Mouse (Mus musculus): Measurements from ENCODE around the gene Cdh1.
"Not testable (repeated sequence)": the region's sequence is repeated elsewhere in the genome, so short reads cannot be mapped to it uniquely, and the experiment has no call there.

Gene Cdh1

DNA sequence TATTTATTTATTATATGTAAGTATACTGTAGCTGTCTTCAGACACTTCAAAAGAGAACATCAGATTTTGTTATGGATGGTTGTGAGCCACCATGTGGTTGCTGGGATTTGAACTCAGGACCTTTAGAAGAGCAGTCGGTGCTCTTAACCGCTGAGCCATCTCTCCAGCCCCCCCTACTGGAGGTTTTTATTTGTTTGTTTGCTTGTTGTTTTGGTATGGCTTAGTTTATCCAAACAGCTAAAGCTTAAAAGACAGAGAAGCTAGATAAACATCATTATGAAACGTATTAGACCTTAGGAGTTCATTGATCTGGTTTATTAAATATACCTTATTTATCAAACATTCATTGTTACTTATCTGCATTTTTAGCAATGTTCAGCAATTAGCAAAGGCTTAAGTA lies 7.5 kb upstream of the Cdh1 start:
- not testable (repeated sequence) for DNase-seq

DNA sequence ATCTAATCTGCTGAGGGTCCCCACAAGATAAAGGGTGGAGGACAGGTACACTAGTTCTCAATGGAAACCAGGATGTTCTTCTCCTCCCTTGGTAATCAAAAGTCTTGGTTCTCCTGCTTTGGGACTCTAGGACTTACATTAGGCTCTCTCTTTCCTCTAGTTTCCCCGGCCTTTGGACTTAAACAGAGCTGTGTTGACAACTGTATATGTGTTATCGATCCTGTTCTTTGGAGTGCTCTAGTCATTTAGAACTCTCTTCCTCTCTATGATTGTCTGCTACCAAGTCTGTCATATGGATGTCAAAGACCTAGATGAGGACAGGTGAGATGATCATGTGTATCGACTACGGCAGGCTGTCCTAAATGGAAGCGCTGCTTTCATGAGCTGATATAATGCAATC lies 6.1 kb upstream of the Cdh1 start:
- no peak for DNase-seq

DNA sequence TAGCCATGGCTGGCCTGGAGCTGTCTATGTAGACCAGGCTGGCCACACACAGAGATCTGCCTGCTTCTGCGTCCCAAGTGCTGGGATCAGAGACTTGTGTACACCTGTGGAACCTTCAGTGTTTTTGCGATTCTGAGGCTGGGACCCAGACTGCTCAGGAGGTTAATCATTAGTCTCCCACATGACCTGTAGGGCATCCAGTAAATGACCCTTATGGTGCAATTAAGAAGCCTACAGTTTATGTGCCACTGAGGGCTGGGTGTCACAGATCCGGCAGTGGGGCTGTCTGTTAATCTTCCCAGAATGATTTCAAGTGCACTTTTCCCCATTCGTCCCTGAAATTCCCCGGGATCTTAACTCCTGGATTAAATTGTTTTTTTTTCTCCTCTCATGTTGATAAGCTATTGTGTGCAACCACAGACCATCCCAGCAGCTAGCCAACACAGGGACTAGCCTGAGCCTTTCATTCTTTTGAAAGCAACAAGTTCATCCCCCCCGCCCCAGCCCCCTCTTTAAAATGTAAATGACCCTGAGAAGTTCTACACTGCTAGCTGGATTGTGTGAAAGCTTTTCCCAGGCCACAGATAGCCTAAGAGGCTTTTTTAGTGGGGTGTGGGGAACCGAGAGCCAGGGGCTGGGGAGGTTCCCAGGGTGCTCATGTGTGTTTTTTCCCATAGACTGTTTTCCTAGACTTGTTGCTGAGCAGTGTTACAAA lies 3.7 kb upstream of the Cdh1 start:
- no peak for DNase-seq

DNA sequence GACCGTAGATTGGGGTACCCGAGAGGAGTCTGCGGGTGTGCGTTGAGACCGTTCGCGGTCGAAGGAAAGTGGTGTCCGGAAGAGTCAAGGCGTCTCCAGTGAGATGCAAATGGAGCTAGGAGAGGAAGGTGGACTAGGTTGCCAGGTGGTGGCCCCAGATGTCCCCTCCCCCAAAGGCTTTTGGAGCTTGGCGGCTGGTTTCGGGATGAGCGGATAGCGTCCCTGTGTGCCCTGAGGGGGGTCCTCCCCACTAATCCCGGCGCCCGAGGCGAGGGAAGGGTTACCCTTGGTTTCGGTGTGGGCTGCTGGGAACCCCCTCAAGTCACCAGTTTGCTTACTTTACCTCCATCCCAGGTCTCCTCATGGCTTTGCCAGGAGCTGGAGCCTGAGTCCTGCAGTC lies 782 bp downstream of the Cdh1 start:
- no peak for DNase-seq

DNA sequence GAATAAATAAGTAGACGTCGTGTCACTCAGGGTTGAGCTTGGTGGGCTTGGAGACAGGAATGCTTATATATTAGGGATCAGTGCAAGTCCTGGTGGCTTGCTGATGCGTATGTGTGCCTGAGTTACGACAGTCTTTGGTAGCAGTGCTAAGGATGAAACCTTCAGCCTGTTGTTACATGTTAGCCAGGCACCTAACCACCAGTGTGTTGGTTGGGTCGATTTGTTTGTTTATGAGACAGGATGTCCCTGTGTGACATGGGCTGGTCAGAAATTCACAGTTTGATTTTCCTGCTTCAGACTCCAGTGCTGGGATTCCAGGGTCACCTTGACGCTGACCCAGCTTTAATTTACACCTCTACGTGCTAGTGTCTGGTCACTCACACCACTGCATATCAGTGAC lies 2.5 kb downstream of the Cdh1 start:
- no peak for DNase-seq

DNA sequence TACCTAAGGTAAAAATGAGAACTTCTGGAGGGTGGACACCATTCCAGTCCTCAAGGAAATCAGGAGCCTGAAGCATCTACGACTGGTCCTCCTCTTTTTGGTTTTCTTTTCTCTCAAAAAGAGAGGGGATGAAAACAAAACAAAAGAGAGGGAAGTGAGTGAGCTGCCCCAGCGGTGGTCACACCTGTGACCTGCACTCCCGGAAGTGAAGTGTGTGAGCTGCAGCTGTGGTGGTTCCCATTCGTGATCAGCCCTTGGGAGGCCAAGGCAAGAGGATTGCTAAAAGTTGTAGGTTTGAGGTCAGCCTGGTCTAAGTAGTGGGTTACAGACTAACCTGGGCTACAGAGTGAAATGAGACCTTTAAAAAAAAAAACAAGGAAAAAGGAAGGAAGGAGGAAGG lies 3.0 kb downstream of the Cdh1 start:
- DNase-seq: no peak

DNA sequence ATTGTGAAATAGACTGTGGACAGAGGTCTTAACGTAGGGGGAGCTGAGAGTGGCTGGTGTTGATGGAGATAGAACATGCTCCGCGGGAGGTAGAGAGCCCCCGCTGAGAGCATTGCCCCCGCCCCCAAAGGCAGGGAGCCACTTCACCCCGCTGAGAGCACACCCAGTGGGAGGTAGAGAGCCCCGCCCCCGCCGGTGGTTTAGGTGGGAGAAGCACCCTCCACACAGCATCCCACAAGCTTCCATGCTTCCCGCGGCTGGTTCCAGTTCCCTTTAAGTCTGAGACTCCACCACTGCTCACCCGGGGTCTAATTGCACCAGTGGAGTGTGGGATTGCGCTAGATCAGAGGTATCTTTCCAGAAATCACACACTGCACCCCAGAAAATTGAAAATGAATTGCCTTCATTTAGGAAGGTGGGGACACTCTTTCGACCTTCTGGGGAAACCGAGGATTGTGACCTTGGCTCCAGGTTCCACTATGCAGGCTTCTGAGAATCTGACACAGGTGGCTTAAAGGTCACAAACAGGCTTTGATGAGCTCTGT lies 3.5 kb downstream of the Cdh1 start:
- DNase-seq: no peak

DNA sequence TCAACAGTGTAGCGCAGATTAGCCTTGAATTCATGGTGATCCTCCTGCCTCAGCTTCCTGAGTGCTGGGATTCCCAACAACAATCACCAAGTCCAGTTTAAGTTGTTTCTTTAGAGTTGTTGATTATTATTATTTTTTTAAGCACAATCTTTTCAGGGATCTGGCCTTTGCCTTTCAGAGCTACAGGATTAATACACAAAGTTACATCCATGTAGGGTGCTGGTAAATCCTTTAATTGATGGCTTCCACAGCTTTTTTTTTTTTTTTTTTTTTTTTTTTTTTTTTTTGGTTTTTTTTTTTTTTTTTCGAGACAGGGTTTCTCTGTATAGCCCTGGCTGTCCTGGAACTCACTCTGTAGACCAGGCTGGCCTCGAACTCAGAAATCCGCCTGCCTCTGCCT lies 4.6 kb downstream of the Cdh1 start:
- DNase-seq: not testable (repeated sequence)

DNA sequence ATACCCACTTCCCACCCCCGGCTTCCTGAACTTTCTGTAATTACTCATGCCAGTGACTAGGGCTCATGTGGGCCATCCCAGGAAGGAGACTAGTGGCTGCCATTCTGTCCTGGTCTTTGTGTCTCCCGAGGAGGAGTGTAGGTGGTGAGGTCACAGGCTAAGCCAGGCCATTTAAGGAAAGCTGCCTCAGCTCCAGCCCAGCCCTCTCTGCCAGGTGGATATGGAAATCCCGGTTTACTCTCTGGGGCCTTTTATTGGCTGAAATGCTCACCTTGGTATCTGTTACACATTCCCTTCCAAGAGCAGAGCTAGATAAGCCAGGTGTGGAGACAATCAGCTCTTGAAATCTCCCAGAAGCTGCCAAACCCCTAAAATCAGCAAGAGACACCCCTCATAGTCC lies 5.3 kb downstream of the Cdh1 start:
- DNase-seq: no peak

DNA sequence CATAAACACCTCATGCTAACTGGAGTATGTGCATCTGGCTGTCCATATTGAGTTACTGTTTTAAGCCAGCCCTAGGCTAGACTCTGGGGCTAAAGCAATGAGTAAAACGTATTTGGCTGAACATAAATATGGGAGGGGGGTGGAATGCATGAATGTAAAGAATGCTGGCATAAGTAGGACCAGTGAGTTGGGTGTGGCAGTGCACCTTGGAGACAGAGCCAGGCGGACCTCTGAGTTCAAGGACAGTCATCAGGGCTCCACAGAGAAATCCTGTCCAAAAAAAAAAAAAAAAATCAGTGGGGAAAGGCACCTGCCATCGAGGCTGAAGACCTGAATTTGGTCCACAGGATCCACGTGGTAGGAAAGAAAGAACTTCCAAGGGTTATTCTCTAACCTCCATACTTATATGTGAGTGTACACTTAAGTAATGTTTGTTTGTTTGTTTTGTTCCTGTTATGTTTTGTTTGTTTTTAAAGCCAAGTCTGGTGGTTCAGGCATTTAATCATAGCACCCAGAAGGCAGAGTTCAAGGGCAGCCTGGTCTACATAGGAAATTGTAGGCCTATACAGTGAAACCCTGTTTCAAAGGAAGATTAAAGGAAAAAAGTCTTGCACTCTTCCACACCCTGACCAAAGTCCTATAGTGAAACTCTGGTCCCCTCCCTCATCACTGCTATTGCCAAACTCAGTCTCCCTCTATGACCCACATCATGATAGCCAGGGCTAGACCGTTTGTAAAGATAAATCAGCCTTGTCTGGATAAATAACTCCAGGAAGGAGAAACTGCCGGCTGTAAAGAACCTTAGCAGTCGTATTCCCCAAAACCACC lies 6.1 kb downstream of the Cdh1 start:
- DNase-seq: no peak

DNA sequence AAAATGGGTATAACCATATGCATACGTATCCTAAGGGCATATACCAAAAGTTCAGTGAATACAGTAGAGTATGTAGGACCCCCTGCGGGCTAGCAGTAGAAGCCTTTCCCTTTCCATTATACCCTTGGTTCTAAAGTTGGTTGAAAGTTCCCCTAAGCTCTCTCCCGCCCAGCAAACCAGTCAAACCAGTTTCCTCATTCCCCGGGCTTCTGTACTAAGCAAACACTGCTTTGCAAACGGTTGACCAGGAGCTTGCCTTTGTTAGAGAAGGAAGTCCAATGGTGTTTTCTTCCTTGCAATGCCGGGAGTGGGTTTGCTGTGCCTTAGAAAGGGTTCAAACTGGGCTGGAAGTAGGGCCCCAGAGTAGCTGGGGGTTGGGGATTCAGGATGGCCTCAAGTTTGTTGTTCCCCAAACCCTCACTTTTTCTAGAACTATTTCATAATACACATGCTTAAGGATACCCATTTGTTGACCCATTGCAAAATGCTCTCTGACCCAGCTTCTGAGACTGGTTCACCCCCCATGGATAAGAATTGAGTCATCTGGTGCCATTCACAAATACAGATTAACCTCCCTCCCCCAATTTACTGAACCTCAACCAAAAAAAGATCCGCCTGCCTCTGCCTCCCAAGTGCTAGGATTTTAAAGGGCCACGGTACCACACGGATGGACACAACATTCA lies 7.9 kb downstream of the Cdh1 start:
- no peak for DNase-seq

DNA sequence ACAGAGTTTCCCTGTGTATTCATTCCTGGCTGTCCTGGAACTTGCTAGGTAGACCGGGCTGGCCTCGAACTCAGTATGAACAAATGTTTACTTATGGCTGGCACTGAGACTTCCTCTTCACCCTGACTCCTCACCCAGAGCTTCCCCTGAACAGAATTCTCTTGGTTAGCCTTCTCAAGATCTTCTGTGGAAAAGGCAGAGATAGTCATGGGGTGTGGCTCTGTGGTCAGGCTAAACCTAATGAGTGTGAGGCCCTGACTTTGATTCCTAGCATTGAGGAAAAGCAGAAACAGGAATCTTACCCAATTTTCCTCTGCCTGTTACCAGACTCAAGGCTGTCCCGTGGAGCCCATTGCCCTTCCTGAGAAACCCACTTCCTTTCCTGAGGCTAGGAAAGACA lies 8.9 kb downstream of the Cdh1 start:
- no peak for DNase-seq

DNA sequence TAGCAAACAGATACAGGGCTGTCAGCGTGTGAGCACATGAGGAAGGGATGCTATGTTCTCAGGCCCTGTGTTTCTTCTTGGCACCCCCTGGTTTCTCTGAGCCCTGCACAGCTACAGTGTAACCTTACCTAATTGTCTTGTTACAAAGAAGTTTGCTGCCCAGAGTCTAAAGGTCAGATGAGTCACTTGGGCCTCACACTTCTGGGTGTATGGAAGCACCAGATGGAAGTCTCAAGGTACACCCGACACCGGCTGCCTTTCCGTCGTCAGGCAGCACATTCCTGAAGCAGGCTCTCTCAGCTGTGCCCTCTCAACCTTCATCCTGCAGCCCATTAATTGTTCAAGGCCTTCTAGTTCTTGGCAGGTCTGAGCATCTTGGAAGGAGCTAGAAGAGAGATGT lies 11.6 kb downstream of the Cdh1 start:
- no peak for DNase-seq

DNA sequence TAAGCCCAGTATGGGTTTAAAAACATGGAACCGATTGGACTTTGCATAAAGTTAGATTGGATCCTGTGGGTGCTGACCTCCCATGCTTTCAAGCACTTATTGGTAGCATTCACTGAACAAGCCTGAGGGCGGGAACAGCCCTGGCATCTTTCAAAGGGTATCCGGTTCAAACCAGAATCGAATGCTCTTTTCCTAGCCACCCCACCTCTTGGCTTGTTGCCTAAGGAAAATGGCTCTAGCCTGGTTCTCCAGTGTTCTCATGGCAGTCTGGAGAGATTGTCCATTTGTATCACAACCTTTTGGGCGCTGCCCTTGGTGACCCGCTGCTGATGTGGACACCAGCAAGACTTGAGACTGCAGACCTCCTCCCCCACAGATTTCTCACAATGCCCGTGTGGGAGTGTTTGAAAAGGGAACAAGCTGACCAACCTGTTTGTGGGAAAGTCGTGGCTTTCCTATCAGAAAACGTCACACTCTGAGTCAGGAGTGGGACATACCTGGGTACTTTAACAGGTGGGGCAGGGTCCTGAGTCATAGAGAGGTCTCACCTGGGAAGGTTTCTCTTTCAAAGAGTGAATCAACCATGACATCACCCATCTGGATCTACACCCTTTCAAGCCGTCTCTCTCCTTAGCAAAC lies 12.6 kb downstream of the Cdh1 start:
- DNase-seq: no peak

DNA sequence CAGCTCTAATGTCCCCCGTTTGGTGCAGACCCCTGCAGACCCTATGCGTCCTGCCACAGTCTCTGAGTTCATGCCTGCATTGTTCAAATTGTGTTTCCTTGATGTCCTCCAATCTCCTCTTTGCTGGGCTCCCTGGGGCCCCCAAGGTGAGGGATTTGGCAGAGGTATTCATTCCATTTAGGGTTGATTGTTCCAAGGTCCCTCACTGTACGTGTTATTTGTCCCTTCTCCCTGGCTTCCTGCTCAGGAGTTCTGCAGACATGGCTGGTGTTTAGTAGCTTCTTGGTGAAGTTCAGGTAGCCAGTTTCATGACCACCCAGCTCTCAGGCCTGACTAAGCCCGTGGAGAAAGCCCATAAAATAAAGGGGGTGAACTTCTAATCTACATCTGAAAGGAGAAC lies 13.5 kb downstream of the Cdh1 start:
- DNase-seq: no peak

DNA sequence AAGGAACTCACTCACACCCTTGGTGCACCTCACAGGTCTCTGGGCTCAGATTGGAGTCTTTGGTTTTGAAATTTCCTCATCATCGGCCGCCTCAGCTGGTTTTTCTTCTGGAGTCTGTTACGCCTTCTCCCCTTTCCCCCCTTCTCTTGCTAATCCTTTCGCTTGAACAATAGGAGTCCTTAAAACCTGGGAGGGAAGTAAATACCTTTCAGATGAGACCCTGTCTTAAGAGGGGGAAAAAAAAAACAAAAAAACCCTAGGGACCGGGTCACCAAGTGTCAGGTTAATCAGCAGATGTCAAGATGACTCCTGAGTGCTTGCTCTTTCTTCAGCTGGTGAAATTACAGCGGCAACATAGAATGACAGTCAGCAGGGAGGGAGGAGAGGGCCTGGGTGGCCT lies 14.0 kb downstream of the Cdh1 start:
- DNase-seq: no peak

DNA sequence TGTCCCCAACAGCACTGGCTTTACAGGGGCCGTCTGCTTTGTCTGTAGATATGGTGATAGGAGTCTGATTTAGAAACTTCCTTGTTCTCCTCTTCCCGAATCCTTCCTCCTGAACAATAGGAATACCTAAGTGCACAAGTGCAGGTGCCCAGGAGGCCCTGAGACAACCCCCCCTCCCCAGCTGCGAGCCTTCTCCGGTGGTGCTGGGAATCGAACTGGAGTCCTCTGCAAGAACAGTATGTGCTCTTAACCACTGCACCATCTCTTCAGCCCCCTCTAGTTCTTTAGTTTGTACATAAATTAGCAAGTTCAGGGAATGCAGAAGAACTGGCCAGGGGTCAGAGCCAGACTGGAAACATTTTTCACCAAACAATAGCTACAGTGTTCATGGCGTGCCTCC lies 14.7 kb downstream of the Cdh1 start:
- DNase-seq: no peak

DNA sequence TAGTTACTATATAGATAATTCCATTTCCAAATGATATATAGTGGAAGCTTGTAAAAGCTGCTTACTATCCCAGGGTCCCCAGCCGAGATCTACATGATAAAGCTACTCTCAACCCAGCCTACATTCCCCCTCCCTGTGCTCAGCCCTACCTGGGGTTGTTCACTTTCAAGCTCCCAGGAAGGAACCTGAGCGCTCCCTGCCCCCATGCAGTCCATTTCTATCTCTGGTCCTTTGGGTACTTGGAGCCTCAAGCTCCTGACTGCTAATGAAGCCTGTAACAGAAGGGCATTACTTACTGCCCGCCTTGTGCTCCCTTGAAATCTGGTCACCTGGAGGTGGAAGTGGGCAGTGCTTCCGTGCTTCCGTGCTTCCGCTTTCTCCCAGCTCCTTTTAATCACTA lies 15.2 kb downstream of the Cdh1 start:
- no peak for DNase-seq

DNA sequence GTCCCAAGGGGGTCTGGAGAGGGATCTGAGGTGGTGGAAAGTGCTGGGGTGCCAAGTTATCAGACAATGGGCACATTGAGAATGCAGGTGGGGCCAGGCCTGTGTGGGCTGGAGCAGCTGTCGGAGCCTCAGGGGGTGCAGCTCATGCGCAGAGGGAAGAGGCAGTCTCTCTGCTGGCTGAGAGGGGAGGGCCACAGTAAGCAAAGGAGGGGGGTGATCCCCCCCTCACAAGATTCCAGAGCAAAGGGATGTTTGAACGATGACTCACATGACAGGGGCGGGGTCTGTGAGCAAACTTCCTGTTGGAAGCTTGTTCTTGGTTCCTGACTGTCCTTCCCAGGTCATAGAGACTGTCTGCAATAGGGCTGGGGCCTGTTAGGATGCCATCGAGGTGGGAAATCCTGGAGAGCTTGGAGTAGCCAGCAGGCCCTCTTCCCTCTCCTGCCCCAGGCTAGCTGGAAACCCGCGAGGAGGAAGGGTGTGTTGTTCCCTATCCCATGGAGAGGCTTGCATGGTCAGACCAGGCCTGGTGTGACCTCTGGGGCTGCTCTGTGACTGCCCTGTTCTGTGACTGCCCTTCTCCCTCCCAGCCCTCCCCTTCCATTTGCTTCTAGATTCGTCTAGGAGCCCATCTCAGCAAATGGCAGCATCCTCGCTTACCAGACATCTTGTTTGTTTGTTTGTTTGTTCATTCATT lies 16.5 kb downstream of the Cdh1 start:
- DNase-seq: no peak

DNA sequence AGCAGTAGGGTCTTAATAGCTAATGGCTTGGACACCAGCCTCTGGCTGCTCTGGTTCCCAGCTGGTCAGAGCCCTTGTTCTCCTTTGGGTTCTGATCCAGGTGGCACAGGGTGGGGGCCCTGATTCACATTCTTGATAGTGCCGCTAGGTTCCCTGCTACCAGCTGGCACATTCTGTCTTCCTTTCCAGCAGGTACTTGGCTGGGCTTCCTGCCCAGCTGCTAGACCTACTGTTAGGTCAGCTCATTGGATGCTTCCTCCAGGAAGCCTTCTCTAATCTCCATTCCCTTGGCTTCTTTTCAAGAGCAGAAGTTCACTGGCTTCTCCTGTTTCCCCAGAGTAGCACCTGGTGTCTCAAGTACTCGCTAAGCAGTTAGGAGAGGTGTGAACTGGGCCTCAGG lies 17.3 kb downstream of the Cdh1 start:
- DNase-seq: no peak

DNA sequence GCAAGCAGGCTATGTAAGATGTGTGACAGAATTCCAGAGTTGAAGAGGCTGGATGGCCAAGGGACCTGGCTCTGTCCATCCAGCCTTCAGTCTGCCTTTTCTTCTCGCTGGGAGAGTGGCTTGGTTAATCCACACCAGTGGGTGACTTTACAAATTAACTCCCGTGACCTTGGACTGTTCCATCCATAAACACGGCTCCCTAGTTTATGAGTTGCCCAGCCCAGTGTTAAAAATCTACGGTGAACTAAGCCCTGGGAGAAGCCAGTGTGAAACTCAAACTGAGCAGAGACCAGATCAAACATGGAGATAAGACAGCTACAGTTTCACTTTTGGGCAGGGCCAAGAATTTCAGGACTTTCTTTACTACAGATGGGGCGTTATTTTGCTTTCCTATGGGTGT lies 19.9 kb downstream of the Cdh1 start:
- no peak for DNase-seq

DNA sequence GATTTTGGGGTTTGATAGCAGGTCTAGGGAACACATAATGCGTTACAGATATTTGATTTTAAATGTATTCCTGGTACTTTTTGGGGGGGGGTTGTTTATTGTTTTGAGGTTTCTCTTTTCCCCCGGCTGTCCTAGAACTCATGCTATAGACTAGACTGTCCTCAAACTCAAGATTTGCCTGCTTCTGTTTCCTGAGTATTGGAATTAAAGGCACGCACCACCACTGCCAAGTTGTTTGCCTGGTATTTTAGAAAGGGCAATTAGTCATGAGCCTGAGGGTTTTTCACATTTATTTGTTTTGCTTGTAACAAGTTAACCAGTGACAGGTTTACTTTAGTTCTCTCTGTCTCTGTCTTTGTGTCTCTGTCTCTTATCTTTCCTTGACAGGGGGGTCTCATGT lies 20.3 kb downstream of the Cdh1 start:
- DNase-seq: no peak

DNA sequence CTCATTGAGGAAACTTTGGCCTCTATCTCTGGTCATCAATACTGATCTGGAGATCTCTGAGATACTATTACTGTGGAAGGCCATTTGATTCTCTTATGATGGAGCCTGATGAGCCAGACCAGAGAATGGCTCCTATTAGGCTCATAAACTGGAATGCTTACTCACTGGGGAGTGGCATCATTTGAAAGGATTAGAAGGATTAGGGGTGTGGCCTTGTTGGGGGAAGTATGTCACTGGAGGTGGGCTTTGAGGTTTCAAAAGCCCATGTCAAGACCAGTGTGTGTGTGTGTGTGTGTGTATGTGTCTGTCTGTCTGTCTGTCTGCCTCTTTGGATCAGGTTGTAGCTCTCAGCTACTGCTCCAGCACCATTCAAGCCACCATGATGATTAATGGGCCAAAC lies 20.8 kb downstream of the Cdh1 start:
- DNase-seq: no peak

Measured in B cell, adult 2 months (primary cell).